Mouse (Mus musculus) thymus, adult 2 months (tissue): ENCODE data around the gene Pikfyve. TPM values are rescaled to one million over a fixed set of nuclear protein-coding genes. Genes with fewer than 3 reads are reported as not detected.

Experiments used
- DNase-seq: peaks from one replicate; pipeline ENCODE4 v3.0.0; 2021
- H3K27ac ChIP-seq: fragments of 200-500 bp; 2 replicates; pipeline ENCODE4 v1.5.1; 2012; ENCODE audit warnings: low read length, control low read depth; ENCODE audit not compliant: control insufficient read depth, insufficient read depth
- H3K27me3 ChIP-seq: fragments of 200-500 bp; 2 replicates; pipeline ENCODE4 v1.6.1; 2012; ENCODE audit warnings: mild to moderate bottlenecking, low read length, moderate library complexity, mixed read lengths; ENCODE audit not compliant: control insufficient read depth, insufficient read depth
- H3K36me3 ChIP-seq: fragments of 200-500 bp; 2 replicates; pipeline ENCODE4 v1.6.1; 2012; ENCODE audit warnings: mild to moderate bottlenecking, low read length, moderate library complexity; ENCODE audit not compliant: control insufficient read depth, insufficient read depth
- H3K4me1 ChIP-seq: fragments of 200-500 bp; replicated peaks from 2 replicates; pipeline ENCODE4 v1.6.1; 2012; ENCODE audit warnings: low read length; ENCODE audit not compliant: control insufficient read depth, insufficient read depth
- H3K4me3 ChIP-seq: fragments of 200-500 bp; 2 replicates; pipeline ENCODE4 v1.5.1; 2012; ENCODE audit warnings: mild to moderate bottlenecking, low read length, control low read depth, moderate library complexity; ENCODE audit not compliant: control insufficient read depth, insufficient read depth
- CTCF ChIP-seq: fragments of 200-500 bp; IDR thresholded peaks from 2 replicates; pipeline ENCODE4 v1.5.1; 2012; ENCODE audit warnings: mild to moderate bottlenecking, control low read depth, low read length, moderate library complexity, borderline replicate concordance; ENCODE audit not compliant: control insufficient read depth, poor library complexity, insufficient read depth; ENCODE audit errors: extremely low read depth
- POLR2A ChIP-seq: fragments of 200-500 bp; IDR thresholded peaks from 2 replicates; pipeline ENCODE4 v1.6.1; 2012; ENCODE audit warnings: mild to moderate bottlenecking, low read length, control low read depth, moderate library complexity; ENCODE audit not compliant: control insufficient read depth, poor library complexity, insufficient read depth; ENCODE audit errors: extremely low read depth
- WGBS: fragments of 180-500 bp; shearing (Covaris S2); methylation state at CpG from one replicate; pipeline ENCODE4 v1.1.7; 2018; 5-methylcytosine and 5-hydroxymethylcytosine counted together
- polyA plus RNA-seq: library from polyadenylated mRNA; depleted of rRNA; stranded (reverse); fragments of >200 nt; gene quantifications from 2 replicates; pipeline ENCODE4 v1.2.3, GENCODE M21; 2012

Gene Pikfyve
- polyA plus RNA-seq, 1 experiment = 13.7 TPM

DNA sequence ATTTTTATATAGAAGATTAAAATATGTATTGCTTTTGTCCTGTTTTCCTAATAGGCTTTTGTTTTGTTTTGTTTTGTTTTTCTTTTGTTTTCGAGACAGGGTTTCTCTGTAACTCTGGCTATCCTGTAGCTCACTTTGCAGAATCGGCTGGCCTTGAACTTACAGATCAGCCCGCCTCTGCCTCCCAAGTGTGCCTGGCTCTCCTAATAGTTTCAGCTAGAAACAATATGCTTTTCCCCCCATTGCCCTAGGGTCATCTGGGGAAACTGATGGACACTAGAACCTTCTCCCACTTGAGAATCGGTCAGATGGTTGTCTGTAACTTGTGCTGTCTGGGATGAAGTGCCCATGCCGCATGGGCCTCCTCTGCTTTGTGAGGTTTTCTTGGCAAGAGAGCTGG lies 30.4 kb upstream of the Pikfyve start:
- no peak for DNase-seq
- 92% methylated on average over 5 of the region's 5 CpGs for WGBS
- H3K4me1 ChIP-seq = no peaks in the 10 kb centered on the region
- TF ChIP-seq CTCF (no peak), POLR2A (no peak)
- H3K4me3 ChIP-seq = no peak overlapping the region
- H3K36me3 ChIP-seq = peaks cover 12% of the 10 kb centered on the region
- no peak overlapping the region for H3K27ac ChIP-seq
- no peaks in the 10 kb centered on the region for H3K27me3 ChIP-seq

DNA sequence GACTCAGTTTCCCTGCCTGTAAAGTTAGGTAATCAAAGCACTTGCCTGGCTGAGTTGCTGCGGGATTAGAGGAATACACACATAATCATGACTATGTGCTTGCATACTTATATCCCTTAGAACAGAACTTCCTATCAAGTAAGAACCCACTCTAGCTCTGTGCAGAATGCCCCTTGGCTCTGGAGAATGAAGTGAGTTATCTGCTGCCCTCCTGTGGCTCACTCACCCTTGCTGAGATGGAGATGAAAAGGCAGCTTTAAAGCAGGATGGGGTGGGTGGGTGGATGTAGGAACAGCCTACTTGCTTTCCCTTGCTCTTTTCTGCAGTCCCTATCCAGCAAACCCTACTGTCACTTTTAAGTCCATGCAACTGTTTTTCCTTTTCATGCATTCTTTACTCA lies 24.3 kb upstream of the Pikfyve start:
- Histone ChIP-seq H3K4me1 (no peaks in the 10 kb centered on the region), H3K27me3 (no peaks in the 10 kb centered on the region), H3K4me3 (no peak overlapping the region), H3K27ac (no peak overlapping the region), H3K36me3 (peaks cover 26% of the 10 kb centered on the region)
- WGBS = 100% methylated on average over 1 of the region's 1 CpGs
- DNase-seq = no peak
- no peak for TF ChIP-seq POLR2A
- TF ChIP-seq CTCF = no peak

DNA sequence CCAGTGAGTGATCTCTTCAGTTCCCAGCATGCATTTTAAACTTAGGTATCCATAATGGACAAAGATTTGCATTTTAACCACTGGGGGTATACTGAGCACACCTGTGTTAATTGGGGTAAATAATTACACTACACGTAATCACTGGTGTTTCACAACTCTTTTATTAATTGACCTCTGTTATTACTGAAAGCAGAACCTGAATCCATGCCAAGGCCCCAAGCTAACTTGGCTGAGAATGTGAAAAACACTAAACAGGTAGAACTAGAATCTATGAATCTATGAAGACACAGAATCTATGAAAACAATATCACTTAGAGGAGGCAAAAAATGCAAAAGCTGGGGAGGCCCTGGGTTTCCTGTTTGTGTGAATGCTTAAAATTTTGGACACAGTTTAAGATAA lies 19.0 kb upstream of the Pikfyve start:
- Histone ChIP-seq H3K4me1 (no peaks in the 10 kb centered on the region), H3K27me3 (no peaks in the 10 kb centered on the region), H3K4me3 (no peak overlapping the region), H3K36me3 (peaks cover 14% of the 10 kb centered on the region), H3K27ac (no peak overlapping the region)
- TF ChIP-seq POLR2A = no peak
- TF ChIP-seq CTCF = no peak
- DNase-seq = no peak
- WGBS = 92% methylated on average over 1 of the region's 1 CpGs

DNA sequence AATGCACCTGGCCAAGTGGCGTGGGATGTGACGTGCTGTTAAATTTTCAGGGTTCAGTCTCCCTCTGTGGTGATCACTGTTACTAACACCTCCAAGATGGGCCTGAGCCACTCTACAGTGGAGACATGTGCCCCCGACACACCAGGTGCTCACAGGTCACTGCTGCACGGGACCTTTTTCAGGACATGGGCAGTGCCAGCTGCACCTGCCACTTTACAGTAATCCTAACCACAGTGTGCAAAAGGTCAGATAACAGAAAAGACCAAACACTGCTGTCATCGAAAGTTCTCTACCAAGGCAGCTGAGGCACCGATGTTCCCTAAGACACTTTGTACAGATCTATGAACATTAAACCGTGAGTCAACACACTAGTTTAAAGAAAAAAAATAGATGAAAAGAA lies 16.9 kb upstream of the Pikfyve start:
- H3K4me1 ChIP-seq = no peaks in the 10 kb centered on the region
- no peak for DNase-seq
- H3K36me3 ChIP-seq = peaks cover 6% of the 10 kb centered on the region
- WGBS = 94% methylated on average over 7 of the region's 7 CpGs
- no peak overlapping the region for H3K27ac ChIP-seq
- H3K27me3 ChIP-seq = no peaks in the 10 kb centered on the region
- H3K4me3 ChIP-seq = no peak overlapping the region
- no peak for TF ChIP-seq POLR2A
- no peak for TF ChIP-seq CTCF

DNA sequence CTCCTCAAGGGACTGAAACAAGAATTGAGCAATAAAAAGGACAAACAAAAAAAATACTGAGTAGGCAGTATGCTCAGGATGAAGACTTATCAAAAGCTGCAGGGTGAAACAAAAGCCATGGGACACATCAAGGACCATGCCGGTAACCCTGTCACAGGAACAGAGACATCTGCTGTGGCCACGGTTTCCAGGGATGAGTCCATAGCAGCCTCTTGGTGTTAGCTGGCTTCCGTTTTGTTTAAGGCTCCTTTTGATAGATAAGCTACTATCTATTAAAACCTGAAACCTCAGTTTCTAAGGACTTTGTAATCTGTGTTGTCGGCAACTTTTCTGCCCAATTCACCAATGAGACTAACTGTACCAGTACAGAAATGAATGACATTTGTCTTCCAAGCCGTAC lies 16.5 kb upstream of the Pikfyve start:
- no peak for DNase-seq
- TF ChIP-seq POLR2A (no peak), CTCF (no peak)

DNA sequence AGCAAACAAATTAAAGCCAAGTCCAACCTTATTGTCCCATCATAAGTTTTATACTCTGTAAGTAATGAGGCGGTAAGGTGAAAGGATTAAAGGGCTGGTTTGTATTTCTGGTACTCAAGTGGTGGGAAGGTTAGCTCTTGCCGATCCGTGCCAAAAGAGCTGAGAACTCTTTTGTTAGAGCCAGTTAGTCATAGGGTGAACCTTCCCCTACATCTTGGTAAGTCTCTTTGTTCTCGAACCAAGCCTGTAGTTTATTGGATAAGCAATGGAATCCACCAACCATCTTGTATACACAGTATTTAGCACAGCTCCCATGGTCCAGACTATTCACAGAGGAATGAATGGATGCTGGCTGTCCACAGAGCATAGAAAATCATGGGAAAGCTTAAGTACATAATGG lies 14.9 kb upstream of the Pikfyve start:
- H3K27ac ChIP-seq = no peak overlapping the region
- H3K36me3 ChIP-seq = no peaks in the 10 kb centered on the region

More for the DNA sequence above, 16.5 kb upstream of the Pikfyve start:
- 94% methylated on average over 5 of the region's 5 CpGs for WGBS
- peaks cover 2% of the 10 kb centered on the region for H3K36me3 ChIP-seq
- H3K4me1 ChIP-seq = no peaks in the 10 kb centered on the region
- no peaks in the 10 kb centered on the region for H3K27me3 ChIP-seq
- H3K27ac ChIP-seq = no peak overlapping the region
- no peak overlapping the region for H3K4me3 ChIP-seq

DNA sequence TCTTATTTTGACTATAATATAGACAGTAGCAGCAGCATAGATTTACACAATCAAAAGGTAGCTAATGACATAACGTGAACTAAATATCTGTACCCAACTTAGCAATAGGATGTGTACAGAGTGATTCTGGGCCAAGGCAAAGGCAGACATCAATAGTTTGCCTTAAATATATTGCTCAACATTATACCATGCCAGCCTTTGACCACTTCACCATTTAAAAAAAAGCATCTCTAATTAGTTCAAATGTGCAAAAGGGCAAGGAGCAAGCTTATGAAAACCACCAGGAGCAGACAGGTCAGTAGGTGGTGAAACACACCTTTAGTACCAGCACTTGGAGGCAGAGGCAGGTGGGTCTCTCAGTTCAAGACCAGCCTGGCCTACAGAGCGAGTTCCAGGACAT lies 12.8 kb upstream of the Pikfyve start:
- Histone ChIP-seq H3K4me1 (no peaks in the 10 kb centered on the region), H3K27me3 (no peaks in the 10 kb centered on the region), H3K27ac (no peak overlapping the region), H3K4me3 (no peak overlapping the region), H3K36me3 (no peaks in the 10 kb centered on the region)
- 96% methylated on average over 2 of the region's 2 CpGs for WGBS
- DNase-seq = no peak
- no peak for TF ChIP-seq CTCF
- TF ChIP-seq POLR2A = no peak

More for the DNA sequence above, 14.9 kb upstream of the Pikfyve start:
- TF ChIP-seq POLR2A (no peak), CTCF (no peak)
- DNase-seq = no peak
- 95% methylated on average over 4 of the region's 4 CpGs for WGBS
- H3K27me3 ChIP-seq = no peaks in the 10 kb centered on the region
- H3K4me3 ChIP-seq = no peak overlapping the region
- no peaks in the 10 kb centered on the region for H3K4me1 ChIP-seq
